Mouse (Mus musculus) G1E (cell line): ENCODE results near the gene Ogfod3.

ENCODE experiments used
- CTCF ChIP-seq: IDR thresholded peaks from 2 replicates; pipeline ENCODE4 v1.5.1; 2012; ENCODE audit warnings: low read depth, low read length, inconsistent platforms, mixed read lengths
- GATA1 ChIP-seq: IDR thresholded peaks from 2 replicates; pipeline ENCODE4 v1.6.1; 2012; ENCODE audit warnings: borderline replicate concordance, low read length, inconsistent platforms, mixed read lengths
- POLR2AphosphoS5 ChIP-seq: IDR thresholded peaks from 2 replicates; pipeline ENCODE4 v1.6.1; 2012; ENCODE audit warnings: low read depth, low read length, inconsistent platforms; ENCODE audit not compliant: insufficient replicate concordance
- TAL1 ChIP-seq: conservative IDR thresholded peaks from 2 replicates; pipeline ENCODE4 v1.6.1; 2012; ENCODE audit warnings: low read depth, low read length, inconsistent platforms, mixed read lengths

DNA sequence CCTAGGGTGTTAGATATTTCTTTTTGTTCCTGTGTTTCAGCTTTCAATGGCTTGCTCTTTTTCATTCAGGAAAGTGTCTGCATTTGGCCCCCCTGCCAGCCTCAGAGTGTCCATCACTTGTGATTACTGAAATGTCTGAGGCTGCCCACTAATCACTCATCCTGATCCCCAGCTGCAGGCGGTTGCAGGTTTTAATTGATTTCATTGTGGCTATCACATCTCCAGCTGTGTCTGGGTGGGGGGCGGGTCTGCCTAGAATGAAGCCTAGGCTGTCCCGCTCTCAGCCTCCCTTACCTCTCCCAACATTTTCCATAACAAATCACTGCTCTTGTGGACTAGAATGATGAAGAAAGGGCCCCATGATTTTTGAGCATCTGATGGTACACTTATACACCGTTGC lies 50.3 kb downstream of the Ogfod3 start:
- TF ChIP-seq CTCF (no peak), TAL1 (no peak), GATA1 (no peak), POLR2AphosphoS5 (no peak)
